Mouse (Mus musculus) heart, embryonic 16.5 days (tissue): Measurements from ENCODE around the gene BC028528. TPM values are rescaled to one million over a fixed set of nuclear protein-coding genes. Genes with fewer than 3 reads are reported as not detected.

Experiments
- ATAC-seq: fragments of 200-750 bp; cut with Nextera tagmentation; replicated peaks from 2 replicates; pipeline ENCODE4 v1.8.0; 2017; ENCODE audit warnings: moderate number of reproducible peaks; ENCODE audit not compliant: insufficient read depth, low FRiP score; ENCODE audit errors: extremely low read depth
- H3K27ac ChIP-seq: fragments of 300-500 bp; sonication (generic); 2 replicates; pipeline ENCODE4 v1.5.1; 2014; ENCODE audit warnings: mild to moderate bottlenecking, low read length, control low read depth, moderate library complexity
- H3K27me3 ChIP-seq: fragments of 300-500 bp; sonication (generic); 2 replicates; pipeline ENCODE4 v1.6.1; 2014; ENCODE audit warnings: low read length, mixed read lengths; ENCODE audit not compliant: control insufficient read depth, insufficient read depth
- H3K36me3 ChIP-seq: fragments of 300-500 bp; sonication (generic); 2 replicates; pipeline ENCODE4 v1.6.1; 2014; ENCODE audit not compliant: control insufficient read depth, insufficient read depth
- H3K4me1 ChIP-seq: fragments of 300-500 bp; sonication (generic); 2 replicates; pipeline ENCODE4 v1.6.1; 2014; ENCODE audit warnings: low read length, mixed read lengths; ENCODE audit not compliant: control insufficient read depth, insufficient read depth
- H3K4me2 ChIP-seq: fragments of 300-500 bp; sonication (generic); 2 replicates; pipeline ENCODE4 v1.6.1; 2014; ENCODE audit warnings: low read depth, mild to moderate bottlenecking, control low read depth, low read length
- H3K4me3 ChIP-seq: fragments of 300-500 bp; sonication (generic); 2 replicates; pipeline ENCODE4 v1.5.1; 2014; ENCODE audit warnings: mild to moderate bottlenecking, control low read depth, low read length
- H3K9ac ChIP-seq: fragments of 300-500 bp; sonication (generic); 2 replicates; pipeline ENCODE4 v1.6.1; 2014; ENCODE audit warnings: low read length, control low read depth
- H3K9me3 ChIP-seq: fragments of 300-500 bp; sonication (generic); replicated peaks from 2 replicates; pipeline ENCODE4 v1.6.1; 2016; ENCODE audit warnings: low read length; ENCODE audit not compliant: control insufficient read depth
- WGBS: fragments of 180-500 bp; shearing (Covaris S2); extraction: QIAGEN DNeasy Blood & Tissue Kit; methylation state at CpG from one replicate; pipeline ENCODE4 v1.1.7; 2014; 5-methylcytosine and 5-hydroxymethylcytosine counted together
- polyA plus RNA-seq: library from polyadenylated mRNA; unstranded; fragments of >200 nt; fragmentation: Nextera tagmentation; extraction: Ambion mirVana; gene quantifications from 2 replicates; pipeline ENCODE4 v1.2.1, GENCODE M21; 2015

Gene BC028528
- polyA plus RNA-seq, 1 experiment from 2014 or later, result 41.5 TPM

- no peak overlapping the region for H3K4me3 ChIP-seq
- no peaks in the 10 kb centered on the region for H3K9me3 ChIP-seq
- no peaks in the 10 kb centered on the region for H3K27me3 ChIP-seq
- no peaks in the 10 kb centered on the region for H3K36me3 ChIP-seq
- no peak for ATAC-seq
- peaks cover 28% of the 10 kb centered on the region for H3K4me1 ChIP-seq
- H3K4me2 ChIP-seq, result no peak overlapping the region
- no peak overlapping the region for H3K27ac ChIP-seq
- WGBS, result 42% methylated on average over 4 of the region's 4 CpGs
- no peak overlapping the region for H3K9ac ChIP-seq
Observed at GRCm38 (mm10) chr3:95907613-95908012, 15.8 kb upstream of the BC028528 start.

- Histone ChIP-seq H3K4me2 (peak overlapping the region; percentile 80), H3K4me3 (peak overlapping the region; percentile 58), H3K9ac (peak overlapping the region; percentile 23; the same call in 1 of the 2 replicates), H3K27me3 (no peaks in the 10 kb centered on the region), H3K36me3 (no peaks in the 10 kb centered on the region), H3K4me1 (peaks cover 35% of the 10 kb centered on the region), H3K27ac (no peak overlapping the region), H3K9me3 (no peaks in the 10 kb centered on the region)
- 0% methylated on average over 12 of the region's 12 CpGs for WGBS
- ATAC-seq, result no peak
Observed at GRCm38 (mm10) chr3:95906860-95907259, 15.1 kb upstream of the BC028528 start.

DNA sequence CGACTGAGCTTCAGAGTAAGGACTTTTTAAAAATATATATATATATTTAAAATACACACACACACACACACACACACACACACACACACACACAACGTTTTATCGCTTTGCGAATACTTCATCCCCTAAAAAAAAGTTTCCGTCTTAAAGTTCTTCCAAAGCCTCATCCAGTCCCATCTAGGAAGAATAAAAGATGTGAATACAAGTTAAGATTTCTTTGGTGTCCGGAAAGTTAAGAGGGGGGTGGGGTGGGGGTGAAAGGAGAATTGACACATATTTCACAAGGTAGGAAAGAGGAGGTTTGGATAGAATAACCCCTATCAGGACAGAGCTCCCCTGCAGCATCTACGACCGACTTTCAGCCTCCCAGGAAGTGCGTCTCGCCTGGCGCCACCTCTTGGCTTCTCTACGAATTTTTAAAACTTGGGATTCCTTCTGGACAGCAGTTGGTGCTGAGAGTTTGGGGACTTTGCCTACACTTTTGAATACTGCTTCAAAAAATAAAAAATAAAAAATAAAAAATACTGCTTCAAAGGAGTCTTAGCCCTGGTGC, 14.2 kb upstream of the BC028528 start:
- no peaks in the 10 kb centered on the region for H3K36me3 ChIP-seq
- peak overlapping the region; percentile 58 for H3K4me3 ChIP-seq
- H3K4me1 ChIP-seq, result peaks cover 40% of the 10 kb centered on the region
- peak overlapping the region; percentile 80 for H3K9ac ChIP-seq
- under 1% methylated on average over 12 of the region's 12 CpGs for WGBS
- H3K9me3 ChIP-seq, result no peaks in the 10 kb centered on the region
- H3K4me2 ChIP-seq, result peak overlapping the region; percentile 80
- H3K27me3 ChIP-seq, result no peaks in the 10 kb centered on the region
- ATAC-seq, result no peak
- peak overlapping the region; percentile 86; the same call in 1 of the 2 replicates for H3K27ac ChIP-seq

DNA sequence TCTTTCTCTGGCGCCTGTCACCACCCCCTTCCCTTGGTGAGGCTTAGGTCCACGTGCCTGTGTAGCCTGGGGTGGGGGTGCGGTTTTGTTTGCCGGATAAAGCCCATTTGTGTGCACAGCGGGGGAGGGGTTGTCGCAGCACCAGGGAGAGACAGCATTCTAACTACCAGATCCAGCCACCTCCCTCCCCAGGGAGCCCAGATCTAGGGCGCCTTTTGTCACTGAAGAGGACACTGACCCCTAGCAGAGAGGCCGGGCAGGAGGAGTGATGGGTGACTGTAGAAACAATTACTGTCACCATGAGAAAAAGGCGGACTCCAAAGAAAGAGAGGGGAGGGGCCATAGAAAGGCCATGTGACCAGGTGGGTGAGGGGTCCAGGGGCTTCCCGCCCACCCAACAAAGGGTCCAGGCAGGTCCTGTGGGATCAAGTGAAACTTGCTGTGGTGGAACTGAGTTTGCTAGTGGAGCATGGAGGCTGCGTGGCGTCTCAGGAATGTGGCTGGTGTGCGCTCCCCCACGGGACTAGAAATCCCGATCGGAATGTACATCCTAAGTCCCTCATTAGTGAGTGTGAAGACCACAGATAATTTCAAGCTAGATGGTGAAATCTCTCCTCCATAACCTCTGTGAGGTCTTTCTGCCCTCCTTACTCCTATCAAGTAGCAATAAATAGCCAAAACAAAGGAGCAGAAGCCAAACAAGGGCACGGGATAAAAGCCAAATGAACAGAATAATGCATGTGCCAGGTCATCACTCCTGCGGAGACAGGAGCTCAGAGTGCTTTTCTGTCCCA, 13.5 kb upstream of the BC028528 start:
- Histone ChIP-seq H3K27me3 (no peaks in the 10 kb centered on the region), H3K9ac (peak overlapping the region; percentile 80), H3K36me3 (no peaks in the 10 kb centered on the region), H3K9me3 (no peaks in the 10 kb centered on the region), H3K4me2 (peak overlapping the region; percentile 80), H3K4me3 (peak overlapping the region; percentile 58), H3K27ac (peak overlapping the region; percentile 86), H3K4me1 (peaks cover 40% of the 10 kb centered on the region)
- peak; percentile 47 for ATAC-seq
- under 1% methylated on average over 18 of the region's 18 CpGs for WGBS

- H3K27ac ChIP-seq, result peak within 1 kb of the TSS; percentile 86
- peaks cover 40% of the 10 kb centered on the region for H3K4me1 ChIP-seq
- H3K4me3 ChIP-seq, result peak within 1 kb of the TSS; percentile 58
- 3% methylated on average over 15 of the region's 15 CpGs for WGBS
- H3K27me3 ChIP-seq, result no peaks in the 10 kb centered on the region
- H3K4me2 ChIP-seq, result peak within 1 kb of the TSS; percentile 80
- no peaks in the 10 kb centered on the region for H3K9me3 ChIP-seq
- peak within 1 kb of the TSS; percentile 80 for H3K9ac ChIP-seq
- H3K36me3 ChIP-seq, result no peaks in the 10 kb centered on the region
- ATAC-seq, result peak; percentile 74
Observed at GRCm38 (mm10) chr3:95904568-95904967, 12.8 kb upstream of the BC028528 start, which contains the start of gene Car14. Gene Car14, minus strand, starts transcription at chr3:95904691.

- no peaks in the 10 kb centered on the region for H3K9me3 ChIP-seq
- peaks cover 40% of the 10 kb centered on the region for H3K4me1 ChIP-seq
- ATAC-seq, result no peak
- peak overlapping the region; percentile 80 for H3K4me2 ChIP-seq
- peak overlapping the region; percentile 86 for H3K27ac ChIP-seq
- H3K4me3 ChIP-seq, result peak overlapping the region; percentile 58
- peak overlapping the region; percentile 80 for H3K9ac ChIP-seq
- no peaks in the 10 kb centered on the region for H3K36me3 ChIP-seq
- 9% methylated on average over 15 of the region's 15 CpGs for WGBS
- H3K27me3 ChIP-seq, result no peaks in the 10 kb centered on the region
Observed at GRCm38 (mm10) chr3:95903753-95904502, 12.1 kb upstream of the BC028528 start.

DNA sequence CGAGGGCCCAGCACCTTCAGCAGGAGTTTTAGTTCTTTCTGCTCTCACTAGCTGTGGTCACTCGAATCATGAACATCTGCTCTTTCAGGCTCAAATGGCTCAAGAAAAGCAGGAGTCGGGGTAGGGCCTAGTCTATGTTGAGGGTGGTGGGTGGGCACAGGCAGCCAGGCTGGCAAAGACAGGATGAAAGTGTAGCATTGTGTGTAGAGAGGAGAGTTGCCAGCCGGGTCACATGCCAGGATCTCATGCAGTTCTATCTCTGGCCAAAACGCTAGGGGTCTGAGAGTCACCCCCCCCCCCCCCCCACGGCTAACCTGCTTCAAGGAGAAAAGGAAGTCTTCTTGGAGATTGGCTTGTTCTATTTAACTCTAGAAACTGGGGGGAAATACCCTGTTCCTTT, 10.8 kb upstream of the BC028528 start:
- H3K4me2 ChIP-seq, result peak overlapping the region; percentile 80
- H3K4me3 ChIP-seq, result peak overlapping the region; percentile 58
- H3K27me3 ChIP-seq, result no peaks in the 10 kb centered on the region
- peak overlapping the region; percentile 80 for H3K9ac ChIP-seq
- peaks cover 40% of the 10 kb centered on the region for H3K4me1 ChIP-seq
- 23% methylated on average over 6 of the region's 6 CpGs for WGBS
- H3K9me3 ChIP-seq, result no peaks in the 10 kb centered on the region
- H3K36me3 ChIP-seq, result 0 out of 2 replicates have a peak, but pooled peaks cover 3% of the 10 kb centered on the region
- peak overlapping the region; percentile 86 for H3K27ac ChIP-seq
- no peak for ATAC-seq

DNA sequence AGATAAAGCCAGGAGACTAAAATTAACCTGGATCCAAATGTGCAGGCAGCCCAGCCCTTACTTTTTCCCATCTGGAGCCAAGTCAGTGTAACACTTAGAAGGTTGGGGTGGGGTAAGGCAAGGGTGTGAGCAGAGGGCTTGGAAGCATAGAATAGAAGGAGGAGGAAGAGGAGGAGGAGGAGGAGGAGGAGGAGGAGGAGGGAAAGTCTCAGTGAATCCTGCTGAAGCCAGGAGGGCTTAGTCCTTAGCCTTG, 10.5 kb upstream of the BC028528 start:
- peak overlapping the region; percentile 86 for H3K27ac ChIP-seq
- H3K4me2 ChIP-seq, result peak overlapping the region; percentile 80
- H3K4me1 ChIP-seq, result peaks cover 40% of the 10 kb centered on the region
- ATAC-seq, result no peak; the same call in 1 of the 2 replicates
- no peaks in the 10 kb centered on the region for H3K27me3 ChIP-seq
- H3K9ac ChIP-seq, result peak overlapping the region; percentile 80
- no peaks in the 10 kb centered on the region for H3K9me3 ChIP-seq
- peaks cover 5% of the 10 kb centered on the region; the same call in 1 of the 2 replicates for H3K36me3 ChIP-seq
- peak overlapping the region; percentile 58 for H3K4me3 ChIP-seq
